Mouse (Mus musculus) bone marrow, adult 2 months (tissue): ENCODE results near the gene Fth1.

Experiments used
- CTCF ChIP-seq: fragments of 200-500 bp; IDR thresholded peaks from 2 replicates; pipeline ENCODE4 v1.5.1; 2011; ENCODE audit warnings: low read length, control low read depth; ENCODE audit not compliant: control insufficient read depth, insufficient read depth
- POLR2A ChIP-seq: fragments of 200-500 bp; IDR thresholded peaks from 2 replicates; pipeline ENCODE4 v1.6.1; 2011; ENCODE audit warnings: low read depth, mild to moderate bottlenecking, control low read depth, low read length, borderline replicate concordance; ENCODE audit not compliant: control insufficient read depth

DNA sequence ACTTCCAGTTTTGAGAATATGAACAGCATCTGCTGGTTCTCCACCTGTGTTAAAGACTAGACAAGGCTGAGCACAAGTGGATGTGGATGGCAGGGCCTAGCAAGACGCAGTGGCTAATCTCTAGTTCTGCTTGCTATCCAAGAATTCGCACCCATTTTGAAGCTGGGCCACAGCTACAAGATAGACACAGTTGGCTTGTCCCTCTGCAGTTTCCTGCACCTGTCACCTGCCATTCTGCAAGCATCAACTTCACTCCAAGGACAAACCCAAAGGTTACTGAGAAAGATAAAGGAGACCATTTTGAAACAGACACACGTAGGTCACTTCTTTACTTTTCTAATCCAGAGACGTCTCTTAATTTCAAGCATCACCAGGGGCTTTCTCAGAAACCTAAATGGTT lies 1.2 kb downstream of the Fth1 start:
- TF ChIP-seq CTCF, result no peak
- TF ChIP-seq POLR2A, result no peak
